Mouse (Mus musculus) embryonic fibroblast, embryonic 13.5 days (primary cell): ENCODE measurements around the gene Msx2. TPM values are rescaled to one million over a fixed set of nuclear protein-coding genes. Genes with fewer than 3 reads are reported as not detected.

Experiments used
- H3K27ac ChIP-seq: 2 replicates; pipeline ENCODE4 v1.5.1; 2012; ENCODE audit warnings: low read length, control low read depth, inconsistent platforms; ENCODE audit not compliant: insufficient read depth
- H3K4me1 ChIP-seq: 2 replicates; pipeline ENCODE4 v1.6.1; 2011; ENCODE audit warnings: low read length; ENCODE audit not compliant: control insufficient read depth, insufficient read depth
- H3K4me3 ChIP-seq: 2 replicates; pipeline ENCODE4 v1.5.1; 2011; ENCODE audit warnings: mild to moderate bottlenecking, control low read depth, low read length; ENCODE audit not compliant: insufficient read depth
- CTCF ChIP-seq: IDR thresholded peaks from 2 replicates; pipeline ENCODE4 v1.5.1; 2011; ENCODE audit warnings: mild to moderate bottlenecking, control low read depth, low read length, moderate library complexity, borderline replicate concordance; ENCODE audit not compliant: insufficient read depth
- POLR2A ChIP-seq: IDR thresholded peaks from 2 replicates; pipeline ENCODE4 v1.6.1; 2011; ENCODE audit warnings: low read depth, mild to moderate bottlenecking, control low read depth, low read length, moderate library complexity
- polyA plus RNA-seq: library from polyadenylated mRNA; stranded (reverse); fragments of >200 nt; gene quantifications from 2 replicates; pipeline ENCODE4 v1.2.4, GENCODE M21; 2011; ENCODE audit warnings: low read depth; ENCODE audit not compliant: missing spikeins, insufficient read length

The Msx2 gene
- polyA plus RNA-seq, 1 experiment: 3.6 TPM

DNA sequence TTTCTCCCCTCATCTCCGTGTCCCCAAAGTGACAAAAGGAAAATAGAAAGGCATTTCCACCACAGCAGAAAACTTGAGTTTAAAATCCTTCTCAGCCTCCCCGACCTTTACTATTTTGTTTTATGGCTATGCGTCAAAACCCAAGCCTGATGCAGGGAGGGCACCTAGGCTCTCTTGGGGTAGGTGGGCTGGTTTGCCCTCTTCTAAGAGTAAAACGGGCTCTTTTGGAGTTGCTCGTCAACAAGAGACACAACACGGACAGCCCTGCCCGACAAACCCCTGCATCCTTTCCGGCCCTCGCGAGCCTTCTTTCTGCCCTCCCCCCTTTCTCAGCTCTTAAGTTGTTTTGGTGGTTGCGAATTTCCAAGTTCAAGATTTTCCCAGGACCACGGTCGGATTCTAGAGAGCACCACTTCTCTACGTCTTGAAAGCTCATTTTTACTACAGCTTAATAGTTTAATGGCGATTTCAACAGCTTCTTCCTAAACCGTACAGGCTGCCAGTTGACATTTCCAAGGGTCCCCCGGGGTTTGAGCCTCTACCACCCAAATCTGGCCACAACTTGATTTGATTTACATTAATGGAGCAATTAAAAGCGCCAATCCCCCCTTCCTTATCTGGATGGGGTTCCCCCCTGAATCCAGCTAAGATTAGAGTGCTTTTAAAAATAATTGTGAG, 6.5 kb downstream of the Msx2 start:
- no peak overlapping the region for H3K27ac ChIP-seq
- TF ChIP-seq CTCF: no peak
- TF ChIP-seq POLR2A: no peak
- no peaks in the 10 kb centered on the region for H3K4me1 ChIP-seq
- no peak overlapping the region for H3K4me3 ChIP-seq

DNA sequence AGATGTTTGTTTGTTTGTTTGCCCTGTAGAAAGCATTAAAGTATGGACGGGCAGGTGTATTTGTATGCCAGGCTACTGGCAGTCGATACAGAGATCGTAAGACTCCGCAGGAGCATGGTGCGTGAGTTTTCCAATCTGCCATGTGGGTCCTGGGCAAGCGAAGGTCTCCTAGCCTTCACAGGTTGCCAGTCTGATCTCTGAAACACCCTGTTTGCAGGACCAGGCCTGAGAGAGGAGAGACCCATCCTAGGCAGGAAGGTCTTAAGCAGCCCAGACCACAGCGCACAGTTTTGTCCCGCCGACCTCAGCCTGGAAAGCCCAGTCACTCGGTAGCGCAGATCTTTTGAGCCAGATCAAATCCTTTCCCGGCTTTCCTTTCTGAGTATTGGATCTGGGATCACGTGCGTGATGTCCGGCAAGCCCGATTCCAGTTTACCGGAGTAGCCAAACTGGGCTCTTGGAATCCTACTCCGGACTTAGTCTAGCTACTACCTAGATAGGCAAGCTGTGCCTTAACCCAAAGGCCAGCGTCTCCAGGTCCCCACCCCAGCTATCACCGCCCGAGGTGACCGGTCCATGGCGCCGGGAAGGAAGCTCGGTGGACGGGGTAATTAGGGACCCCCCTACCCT, 7.6 kb downstream of the Msx2 start:
- H3K4me3 ChIP-seq: no peak overlapping the region
- no peak for TF ChIP-seq POLR2A
- TF ChIP-seq CTCF: no peak
- H3K27ac ChIP-seq: no peak overlapping the region
- no peaks in the 10 kb centered on the region for H3K4me1 ChIP-seq

DNA sequence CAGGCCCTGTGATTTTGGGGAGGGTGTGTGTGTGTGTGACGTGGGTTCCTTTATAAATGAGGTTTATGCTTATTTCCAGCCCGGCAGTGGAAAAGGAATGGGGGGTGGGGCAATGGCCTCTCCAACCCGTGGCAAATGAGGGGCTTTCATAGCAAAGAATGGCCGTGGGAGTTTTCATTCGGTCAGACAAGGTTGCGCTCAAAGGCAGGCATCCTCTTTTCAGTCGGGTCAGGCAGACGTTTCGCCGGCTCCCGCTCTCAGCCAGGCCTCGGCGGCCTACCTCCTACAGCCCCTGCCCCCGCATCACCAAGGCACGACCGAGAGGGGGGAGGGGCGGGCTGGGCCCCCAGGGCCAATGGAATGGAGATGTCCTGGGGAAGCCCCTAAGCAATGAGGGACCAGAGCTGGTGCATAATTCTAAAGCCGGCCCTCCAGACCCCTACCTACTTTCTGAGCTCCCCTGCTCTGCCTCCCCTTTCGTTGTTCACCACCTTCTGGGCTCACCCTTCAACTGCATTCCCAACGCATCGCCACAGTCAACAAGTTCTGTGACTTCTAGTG, 8.4 kb downstream of the Msx2 start:
- TF ChIP-seq CTCF: no peak
- no peak for TF ChIP-seq POLR2A
- Histone ChIP-seq H3K4me1 (no peaks in the 10 kb centered on the region), H3K27ac (no peak overlapping the region), H3K4me3 (no peak overlapping the region)

DNA sequence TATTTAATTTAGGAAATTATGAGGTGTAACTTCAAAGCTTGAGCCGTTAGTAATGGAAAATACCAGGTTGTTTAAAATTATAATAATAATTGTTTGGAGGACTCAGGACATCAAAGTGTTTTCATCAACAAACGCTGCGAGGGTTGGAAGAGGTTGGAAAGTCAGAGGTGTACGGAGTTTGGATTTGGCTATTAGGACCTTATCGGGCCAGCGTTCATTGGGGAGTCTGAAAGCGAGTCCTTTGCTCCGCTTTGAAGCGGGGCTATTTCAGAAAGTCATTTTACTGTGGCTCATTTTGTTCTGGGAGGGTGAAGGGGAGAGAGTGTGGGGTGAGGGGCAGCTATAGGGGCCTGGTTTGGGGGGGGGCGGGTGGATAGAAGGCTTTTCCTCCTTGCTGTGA, 8.9 kb downstream of the Msx2 start:
- H3K27ac ChIP-seq: no peak overlapping the region
- no peaks in the 10 kb centered on the region for H3K4me1 ChIP-seq
- no peak for TF ChIP-seq CTCF
- TF ChIP-seq POLR2A: no peak
- H3K4me3 ChIP-seq: no peak overlapping the region

DNA sequence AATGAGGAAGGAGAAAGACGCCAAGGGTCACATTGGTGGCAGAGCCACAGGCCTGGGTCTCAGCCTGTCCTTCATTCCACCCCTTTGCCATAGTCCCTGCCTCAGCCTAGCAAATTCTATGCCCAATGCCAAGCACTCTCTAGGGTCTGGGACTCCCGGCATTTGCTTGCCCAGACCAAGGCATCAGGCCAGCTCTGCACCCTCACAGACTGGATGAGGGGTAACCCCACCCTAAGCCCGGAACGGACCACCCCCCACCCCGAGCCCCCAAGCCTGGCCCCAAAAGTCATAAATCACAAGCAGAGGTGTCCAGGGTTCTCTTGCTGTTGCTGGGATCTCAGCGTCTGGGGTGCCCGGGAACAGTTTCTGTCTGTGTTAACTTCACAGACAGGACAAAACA, 9.8 kb downstream of the Msx2 start:
- H3K4me3 ChIP-seq: no peak overlapping the region
- no peaks in the 10 kb centered on the region for H3K4me1 ChIP-seq
- no peak overlapping the region for H3K27ac ChIP-seq
- no peak for TF ChIP-seq POLR2A
- TF ChIP-seq CTCF: no peak

DNA sequence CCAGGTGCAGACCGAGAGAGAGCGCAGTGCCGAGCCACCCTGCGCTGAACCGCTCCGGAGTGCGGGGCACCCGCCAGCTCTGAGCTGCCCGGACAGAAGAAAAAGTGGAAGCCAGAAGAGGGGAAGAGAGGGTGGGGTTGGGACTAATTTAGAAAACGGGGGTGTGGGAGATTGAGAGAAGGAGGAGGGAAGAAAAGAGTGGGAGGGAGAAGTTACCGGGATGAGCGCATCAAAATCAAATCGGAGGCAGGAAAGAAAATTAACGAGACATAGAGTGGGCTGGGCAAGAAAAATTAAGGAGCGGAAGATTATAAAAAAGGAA, 10.3 kb downstream of the Msx2 start:
- Histone ChIP-seq H3K4me3 (peak overlapping the region; percentile 38), H3K27ac (no peak overlapping the region), H3K4me1 (no peaks in the 10 kb centered on the region)
- TF ChIP-seq POLR2A (no peak), CTCF (no peak)

DNA sequence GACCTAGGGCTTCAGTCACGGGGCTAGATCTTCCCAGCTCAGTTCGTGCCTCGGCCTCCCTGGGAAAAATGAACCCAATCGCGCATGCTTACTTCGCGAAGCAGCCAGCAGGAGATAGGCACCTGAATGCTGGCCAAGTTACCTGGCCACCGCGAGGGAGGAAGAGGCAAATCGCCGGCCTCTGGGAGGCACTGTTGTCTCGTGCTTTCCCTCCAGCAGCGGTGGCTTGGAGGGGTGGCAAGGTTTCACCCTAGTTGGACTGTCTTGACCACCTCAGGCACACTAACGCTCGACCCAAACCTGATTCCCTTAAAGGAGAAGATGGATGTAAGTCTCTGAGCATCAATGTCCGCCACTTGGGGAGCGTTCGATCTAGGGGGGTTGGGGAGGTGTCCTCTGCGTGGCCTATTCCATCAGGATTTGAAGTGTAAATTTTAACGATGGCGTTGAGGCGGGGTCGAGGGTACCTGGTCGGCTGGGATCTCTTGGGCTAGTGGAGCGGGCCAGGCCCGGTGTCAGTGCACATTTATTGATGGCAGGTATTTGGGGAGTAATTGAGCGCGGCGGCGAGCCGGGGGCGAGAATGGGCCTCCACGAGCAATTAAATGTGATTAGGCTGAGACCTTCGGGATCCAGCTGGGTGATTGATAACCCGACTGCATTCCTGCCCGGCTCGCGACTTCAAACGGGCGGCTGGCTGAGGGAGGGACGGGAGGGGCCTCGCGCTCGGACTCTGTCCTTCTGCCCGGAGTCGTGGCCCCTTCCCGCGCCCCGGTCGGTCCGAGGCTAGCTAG, 10.8 kb downstream of the Msx2 start:
- Histone ChIP-seq H3K4me3 (peak overlapping the region; percentile 38), H3K27ac (no peak overlapping the region), H3K4me1 (no peaks in the 10 kb centered on the region)
- TF ChIP-seq CTCF: peak; percentile 70
- no peak for TF ChIP-seq POLR2A

DNA sequence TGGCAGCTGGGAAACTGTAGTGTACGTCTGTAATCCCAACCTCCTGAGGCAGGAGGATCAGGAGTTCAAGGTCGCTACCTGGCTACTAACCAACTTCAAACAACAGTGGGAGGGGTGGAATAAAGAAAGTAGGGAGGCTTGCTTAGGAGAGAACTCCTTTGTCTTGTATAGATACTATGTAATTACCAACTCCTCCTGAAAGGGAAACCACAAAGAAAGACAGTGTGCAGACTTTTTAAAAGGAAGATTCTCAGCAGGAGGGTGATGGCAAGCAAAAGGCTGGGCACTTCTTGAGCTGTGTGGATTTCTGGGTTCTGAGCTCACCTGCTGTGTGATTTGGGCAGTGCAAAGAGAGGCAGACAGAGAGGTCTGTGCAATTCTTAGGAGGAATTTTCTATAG, 11.5 kb downstream of the Msx2 start:
- TF ChIP-seq POLR2A (no peak), CTCF (no peak)
- Histone ChIP-seq H3K4me3 (no peak overlapping the region), H3K4me1 (no peaks in the 10 kb centered on the region), H3K27ac (no peak overlapping the region)

DNA sequence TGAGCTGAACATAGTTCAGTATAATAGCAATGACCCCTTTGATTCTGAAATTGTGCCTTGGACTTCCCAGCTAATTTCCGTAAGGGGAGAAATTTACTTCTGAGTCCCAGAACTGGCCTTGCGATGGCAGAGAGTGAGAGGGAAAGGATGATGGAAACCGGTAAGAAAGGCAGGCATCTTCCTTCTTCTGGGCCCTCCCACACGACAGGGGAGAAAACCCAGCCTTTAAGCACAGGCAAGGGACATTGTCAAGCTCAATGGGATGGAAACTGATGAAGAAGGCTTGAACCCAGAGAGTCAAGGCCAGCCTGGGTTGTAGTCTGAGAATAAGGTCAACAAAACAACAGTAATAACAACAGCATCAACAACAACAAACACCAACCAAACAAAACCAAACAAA, 14.1 kb downstream of the Msx2 start:
- no peaks in the 10 kb centered on the region for H3K4me1 ChIP-seq
- no peak overlapping the region for H3K4me3 ChIP-seq
- H3K27ac ChIP-seq: no peak overlapping the region
- TF ChIP-seq CTCF: no peak
- TF ChIP-seq POLR2A: no peak
